Mouse (Mus musculus) heart, adult 18-20 months (tissue): ENCODE results near the gene Dsel. TPM values are rescaled to one million over a fixed set of nuclear protein-coding genes. Genes with fewer than 3 reads are reported as not detected.

ENCODE experiments used
- DNase-seq, 2 experiments: peaks; one replicate each; pipeline ENCODE4 v3.0.0; 2021 to 2022; ENCODE audit warnings: mixed read lengths in 1 of 2
- long read RNA-seq, 2 experiments: library from polyadenylated mRNA; stranded (forward); transcript quantifications; one replicate each; pipeline ENCODE4 v2.0.0; 2021
- total RNA-seq, 2 experiments: library from RNA; stranded (reverse); gene quantifications; 2 replicates each; pipeline ENCODE4 v1.2.3; 2021

The Dsel gene
- 1 to 10 TPM; 4.6 to 4.7 TPM for total RNA-seq
- long read RNA-seq, experiment 1, result 0 reads
- long read RNA-seq, experiment 2, result 0 reads

DNA sequence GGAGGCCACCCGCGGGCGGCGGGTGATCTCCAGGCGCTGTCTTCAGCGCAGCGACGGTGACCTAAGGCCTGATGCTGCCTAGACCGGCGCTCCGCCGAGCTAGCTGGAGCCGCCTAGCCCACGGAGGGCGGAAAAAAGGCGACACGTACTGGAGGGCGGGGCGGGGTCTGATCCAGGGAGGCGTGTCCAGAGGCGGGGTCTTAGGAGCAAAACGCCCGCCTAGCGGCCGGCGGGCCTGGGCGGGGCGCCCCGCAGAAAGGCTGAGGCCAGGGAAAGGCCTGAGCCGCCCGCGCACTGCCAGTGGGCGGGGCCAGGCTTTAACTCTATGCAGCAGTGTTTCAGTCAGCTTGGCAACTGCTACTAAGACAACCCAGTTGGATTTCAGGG lies at the start of gene Dsel:
Gene Dsel, minus strand, starts transcription at position 140 of the 387 bp plus-strand sequence.
- DNase-seq, result peak; percentile 95

DNA sequence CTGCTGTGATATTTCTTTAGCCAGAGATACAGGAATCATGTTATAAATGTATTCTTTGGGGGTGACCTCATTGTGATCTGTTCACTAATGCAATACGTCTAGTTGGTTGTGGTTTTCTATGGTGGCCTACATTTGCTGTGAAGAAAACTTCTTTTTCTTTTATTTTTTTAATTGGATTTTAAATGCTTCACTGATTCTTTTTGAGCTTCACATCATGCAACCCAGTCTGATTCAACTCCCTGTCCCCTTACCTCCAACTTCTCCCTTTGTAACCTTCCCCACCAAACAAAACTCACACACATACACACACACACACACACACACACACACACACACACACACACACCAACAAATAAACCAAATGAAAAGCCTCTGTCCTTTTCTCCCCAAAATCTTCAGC lies 46.7 kb upstream of the Dsel start:
- no peak for DNase-seq

DNA sequence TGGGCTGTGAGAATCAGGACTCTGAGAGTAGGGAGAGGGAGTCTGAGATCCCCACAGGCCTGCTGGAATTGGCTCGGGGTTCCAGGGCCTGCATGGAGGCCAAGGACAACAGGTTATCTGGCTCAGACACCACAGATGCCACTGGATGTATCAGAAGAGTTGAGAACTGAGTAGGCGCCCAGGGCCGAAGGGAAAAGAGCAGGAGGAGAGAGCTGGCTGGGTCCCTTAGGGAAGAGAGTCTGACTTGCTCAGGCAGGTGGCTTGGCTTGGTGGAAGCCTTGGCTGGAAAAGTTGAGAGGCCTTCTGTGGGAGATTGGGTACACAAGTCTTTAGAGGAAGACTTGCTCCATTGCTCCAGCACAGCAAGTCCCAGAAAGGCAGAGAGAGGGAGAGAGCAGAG lies 18.6 kb upstream of the Dsel start:
- DNase-seq, result no peak

DNA sequence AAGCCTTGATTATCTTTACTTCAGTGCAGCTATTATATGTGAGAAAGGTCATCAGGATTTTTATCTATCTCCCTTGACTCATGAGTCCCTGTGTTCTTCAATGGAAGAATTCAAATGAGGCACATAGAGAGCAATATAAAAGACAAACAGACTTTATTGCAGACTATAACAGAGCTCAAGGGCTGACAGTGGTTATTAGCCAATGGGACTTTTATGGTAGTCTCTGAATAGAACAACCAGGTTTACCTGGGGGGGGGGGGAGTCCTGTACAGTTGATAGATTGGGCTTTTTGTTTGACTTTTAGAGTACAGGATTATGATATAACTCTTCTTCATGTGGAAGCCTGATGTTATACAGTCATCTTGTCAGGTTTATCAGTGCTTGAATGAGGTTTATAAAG lies 11.1 kb upstream of the Dsel start:
- DNase-seq, result no peak

DNA sequence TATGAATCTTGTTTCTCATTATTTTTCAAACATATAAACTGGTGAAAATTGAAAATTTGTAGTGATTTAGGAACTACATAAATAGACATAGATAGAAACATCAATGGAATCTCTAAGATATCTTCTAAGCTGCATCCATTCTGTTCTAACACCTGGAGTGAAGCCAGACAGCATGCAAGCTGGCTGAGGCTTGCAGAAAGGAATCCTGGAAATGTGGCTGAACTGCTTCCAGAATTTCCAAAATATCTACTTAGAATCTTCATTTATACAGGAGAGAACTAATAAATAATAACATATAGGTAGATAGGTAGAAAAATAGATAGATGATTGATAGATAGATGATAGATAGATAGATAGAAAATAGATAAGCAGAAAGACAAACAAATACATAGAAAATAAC lies 8.5 kb upstream of the Dsel start:
- no peak for DNase-seq

DNA sequence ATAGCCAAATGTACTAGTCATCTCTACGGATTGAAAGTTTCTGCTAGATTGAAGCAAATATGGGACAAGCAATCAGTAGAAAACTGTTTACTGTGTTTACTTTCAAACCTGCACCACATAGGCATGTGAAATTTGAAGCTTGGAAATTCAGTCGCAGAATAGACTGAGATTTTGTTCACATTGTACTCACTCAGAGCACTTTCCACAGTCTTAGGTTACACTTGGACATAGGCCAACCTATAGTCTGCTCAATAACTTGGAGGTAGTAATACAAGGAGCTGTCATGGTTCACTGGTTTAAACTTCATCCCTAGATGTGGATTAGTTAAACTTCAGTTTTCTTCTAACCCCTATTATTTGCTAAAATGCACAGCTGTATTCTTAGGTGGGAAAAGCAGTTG lies 749 bp upstream of the Dsel start:
- no peak for DNase-seq

DNA sequence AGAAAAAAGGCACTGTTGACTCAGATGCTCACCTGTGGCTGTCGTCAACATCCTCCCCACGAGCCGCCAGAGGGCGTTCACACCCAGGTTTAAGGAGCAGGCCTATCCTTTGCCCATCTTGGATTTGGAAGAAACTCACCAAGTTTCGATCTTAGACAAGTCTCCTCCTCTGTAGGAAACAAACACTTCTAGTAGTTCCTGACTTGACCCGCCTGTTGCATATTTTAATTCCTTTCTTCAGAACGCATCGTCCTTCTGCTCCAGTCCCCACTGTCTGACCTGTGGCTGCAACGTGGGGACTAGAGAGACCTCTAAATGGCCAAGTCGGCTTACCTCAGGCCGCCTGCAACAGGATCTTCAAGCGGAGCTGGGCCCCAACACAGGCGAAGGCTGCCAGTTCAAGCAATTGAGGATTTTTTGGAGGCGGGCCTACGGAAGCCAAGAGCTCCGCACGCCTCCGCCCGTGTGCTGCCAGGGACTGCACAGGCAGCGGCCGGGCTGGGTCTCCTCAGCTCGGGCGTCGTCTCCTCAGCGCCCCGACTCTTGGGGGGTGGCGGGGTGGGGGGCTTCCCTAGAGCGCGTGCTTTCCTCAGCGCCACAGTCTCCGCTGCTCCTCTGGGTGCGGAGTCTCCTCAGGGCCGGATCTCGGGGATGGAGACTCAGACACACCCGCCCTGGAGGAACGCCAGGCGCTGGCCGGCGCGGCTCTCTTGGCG lies 497 bp downstream of the Dsel start:
- DNase-seq, result peak; percentile 71 to 74

DNA sequence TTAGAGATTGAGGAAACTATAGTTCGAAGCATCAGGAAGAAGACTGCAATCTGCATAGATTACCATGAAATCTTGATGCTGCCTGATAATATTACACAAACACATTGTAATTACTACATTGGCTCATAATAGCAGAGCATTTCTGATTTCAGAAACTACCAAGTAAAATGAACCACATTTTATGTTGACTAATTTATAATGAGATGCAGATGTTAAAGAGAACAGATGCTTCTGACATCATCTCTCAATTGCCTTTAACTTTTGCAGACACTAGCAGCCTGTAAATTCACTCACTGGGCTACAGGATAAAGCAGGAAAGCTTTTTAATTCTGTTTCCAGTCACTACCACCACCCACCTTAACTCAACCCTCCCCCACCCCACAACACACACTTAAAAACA lies 6.9 kb downstream of the Dsel start:
- DNase-seq, result no peak

DNA sequence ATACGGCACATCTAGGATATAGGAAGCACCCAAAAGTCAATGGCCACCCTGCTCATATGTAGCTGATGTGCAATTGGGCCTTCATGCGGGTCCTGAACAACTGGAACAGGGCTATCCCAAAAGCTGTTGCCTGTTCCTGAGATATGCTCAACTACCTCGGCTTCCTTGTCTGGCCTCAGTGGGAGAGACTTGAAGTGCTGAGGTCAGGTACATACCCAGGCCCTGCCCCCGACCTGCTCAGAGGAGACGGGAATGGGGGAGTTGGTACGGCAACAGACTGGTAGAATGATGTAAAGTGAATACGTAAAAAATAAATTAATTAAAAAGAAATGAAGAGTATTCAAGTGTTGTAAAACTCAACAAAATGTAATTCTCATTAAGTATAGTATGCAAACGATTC lies 12.3 kb downstream of the Dsel start:
- DNase-seq, result no peak

DNA sequence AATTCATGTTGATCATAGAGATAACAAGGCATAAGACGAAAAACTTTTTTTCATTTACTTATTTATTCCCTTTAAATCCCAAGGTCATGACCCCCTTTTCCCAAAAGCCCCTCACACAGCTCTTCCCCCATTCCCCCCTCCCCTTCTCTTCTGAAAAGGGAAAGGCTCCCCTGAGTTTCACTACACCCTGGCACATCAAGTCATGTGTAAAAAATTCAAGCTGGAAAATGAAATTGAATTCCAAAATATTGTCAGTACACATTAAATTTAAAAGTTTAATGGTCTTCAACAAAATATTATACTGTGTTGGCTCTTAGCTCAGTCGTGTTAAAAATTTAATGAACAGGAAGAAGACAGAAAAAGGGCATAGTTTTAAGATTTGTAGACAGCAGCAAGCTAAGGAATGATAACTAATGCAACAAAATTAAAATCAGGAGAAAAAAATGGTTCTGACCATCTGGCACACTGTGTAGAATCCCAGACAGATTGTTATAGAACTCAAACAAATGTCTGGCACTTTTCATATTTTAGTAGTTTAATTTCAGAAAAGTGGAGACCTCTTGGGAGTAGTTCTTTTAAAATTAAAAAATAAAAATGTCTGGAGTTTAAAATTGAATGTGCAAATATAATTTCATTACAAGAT lies 31.0 kb downstream of the Dsel start:
- no peak for DNase-seq
